Mouse (Mus musculus): ENCODE measurements at regions not wholly inside any gene's neighbourhood (a gene's known extent, or its start where the extent isn't known, plus 50 kb on each side); places are given as distances from the start of the nearest gene placed in this dataset.
"Not testable (repeated sequence)": the region's sequence is repeated elsewhere in the genome, so short reads cannot be mapped to it uniquely, and the experiment has no call there.

DNA sequence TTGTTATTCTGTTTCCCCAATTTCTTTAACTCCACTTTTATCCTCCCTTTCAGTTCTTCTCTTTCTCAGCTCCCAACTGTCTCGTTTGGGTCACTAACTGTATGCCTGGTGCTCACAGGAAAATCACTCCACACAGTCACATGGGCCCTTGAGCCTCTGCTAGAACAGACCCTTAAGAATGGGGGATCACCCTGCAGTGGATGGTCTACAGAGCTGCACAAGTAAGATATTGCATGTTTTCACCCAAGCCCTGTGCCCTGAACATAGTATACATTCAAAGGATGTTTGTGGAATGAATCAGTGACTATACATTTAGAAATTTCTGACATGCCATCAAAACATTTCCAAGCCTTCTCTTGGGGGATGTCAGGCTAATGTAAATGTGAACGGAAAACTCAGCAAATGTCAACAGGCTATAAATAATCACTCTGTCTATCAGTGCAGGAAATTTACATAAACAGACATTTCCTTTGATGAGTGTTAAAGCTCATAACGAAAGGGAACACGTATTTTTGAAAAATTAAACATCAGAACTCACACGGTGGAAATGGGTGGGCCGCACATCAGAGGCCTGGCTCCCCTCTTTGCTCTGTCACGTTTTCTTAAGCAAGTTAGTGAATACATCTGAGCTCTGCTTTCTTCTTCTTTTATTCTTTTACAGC is 297.4 kb downstream of the Samd5 start:
- ATAC-seq (ENCODE audit: insufficient number of reproducible peaks, insufficient read depth, low FRiP score, low TSS enrichment, low read depth): no peak
- no peaks in the 10 kb centered on the region for H3K9me3 ChIP-seq
- H3K27me3 ChIP-seq: no peaks in the 10 kb centered on the region
- no peak overlapping the region for H3K9ac ChIP-seq (replicated peaks)
- no peak overlapping the region for H3K4me3 ChIP-seq (replicated peaks)
- no peak overlapping the region for H3K4me2 ChIP-seq
- H3K4me1 ChIP-seq (replicated peaks): no peaks in the 10 kb centered on the region
- 72% methylated on average over 7 of the region's 7 CpGs for WGBS
- H3K36me3 ChIP-seq: no peaks in the 10 kb centered on the region
- no peak overlapping the region for H3K27ac ChIP-seq

GRCm38 (mm10) chr10:9362306-9362865 is 312.6 kb downstream of the Samd5 start:
- no peaks in the 10 kb centered on the region for H3K27me3 ChIP-seq
- H3K4me1 ChIP-seq (replicated peaks): no peaks in the 10 kb centered on the region
- ATAC-seq (ENCODE audit: insufficient number of reproducible peaks, insufficient read depth, low FRiP score, low TSS enrichment, low read depth): no peak
- no peak overlapping the region for H3K4me2 ChIP-seq
- no peak overlapping the region for H3K27ac ChIP-seq
- no peak overlapping the region for H3K4me3 ChIP-seq (replicated peaks)
- 74% methylated on average over 1 of the region's 1 CpGs for WGBS
- no peaks in the 10 kb centered on the region for H3K36me3 ChIP-seq
- no peak overlapping the region for H3K9ac ChIP-seq (replicated peaks)
- H3K9me3 ChIP-seq: no peaks in the 10 kb centered on the region

GRCm38 (mm10) chr10:9338207-9338801 is 336.7 kb downstream of the Samd5 start:
- Histone ChIP-seq H3K9me3 (no peaks in the 10 kb centered on the region), H3K27me3 (no peaks in the 10 kb centered on the region), H3K9ac (replicated peaks) (no peak overlapping the region), H3K4me2 (no peak overlapping the region), H3K4me1 (replicated peaks) (no peaks in the 10 kb centered on the region), H3K36me3 (no peaks in the 10 kb centered on the region), H3K4me3 (replicated peaks) (no peak overlapping the region), H3K27ac (no peak overlapping the region)
- WGBS: 61% methylated on average over 8 of the region's 8 CpGs
- ATAC-seq (ENCODE audit: insufficient number of reproducible peaks, insufficient read depth, low FRiP score, low TSS enrichment, low read depth): no peak

- no peak for ATAC-seq (ENCODE audit: insufficient number of reproducible peaks, insufficient read depth, low FRiP score, low TSS enrichment, low read depth)
- Histone ChIP-seq H3K4me3 (replicated peaks) (no peak overlapping the region), H3K27me3 (no peaks in the 10 kb centered on the region), H3K9me3 (no peaks in the 10 kb centered on the region), H3K9ac (replicated peaks) (no peak overlapping the region), H3K27ac (no peak overlapping the region), H3K36me3 (no peaks in the 10 kb centered on the region), H3K4me2 (no peak overlapping the region), H3K4me1 (replicated peaks) (no peaks in the 10 kb centered on the region)
- 72% methylated on average over 10 of the region's 10 CpGs for whole genome bisulfite sequencing
Measured at GRCm38 (mm10) chr10:9334245-9334845, 340.7 kb downstream of the Samd5 start.

GRCm38 (mm10) chr10:9331694-9332093 is 343.3 kb downstream of the Samd5 start:
- WGBS: 39% methylated on average over 3 of the region's 3 CpGs

DNA sequence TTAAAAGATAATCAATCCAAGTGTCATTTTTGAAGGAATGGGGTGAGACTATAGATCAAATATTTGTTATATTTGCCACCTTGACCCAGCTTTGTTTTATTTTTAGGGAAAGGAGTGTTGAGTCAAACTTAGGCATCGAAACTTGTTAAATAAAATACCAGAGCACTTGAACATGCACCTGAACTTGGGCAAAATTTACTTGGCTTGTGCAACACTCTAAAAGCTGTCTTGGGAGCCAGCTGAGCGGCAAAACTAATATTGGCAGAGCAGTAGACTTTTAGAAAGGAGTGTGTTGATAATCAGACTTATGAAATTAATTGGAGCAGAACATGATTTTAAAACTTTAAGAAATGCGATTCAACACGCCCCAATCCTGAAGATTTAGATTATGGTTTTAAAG is 346.7 kb downstream of the Samd5 start:
- H3K9me3 ChIP-seq: no peaks in the 10 kb centered on the region
- no peaks in the 10 kb centered on the region for H3K36me3 ChIP-seq
- no peaks in the 10 kb centered on the region for H3K4me1 ChIP-seq (replicated peaks)
- no peak overlapping the region for H3K4me2 ChIP-seq
- no peak for ATAC-seq (ENCODE audit: insufficient number of reproducible peaks, insufficient read depth, low FRiP score, low TSS enrichment, low read depth)
- no peak overlapping the region for H3K9ac ChIP-seq (replicated peaks)
- H3K27ac ChIP-seq: no peak overlapping the region
- H3K4me3 ChIP-seq (replicated peaks): no peak overlapping the region
- no peaks in the 10 kb centered on the region for H3K27me3 ChIP-seq
- WGBS: 91% methylated on average over 4 of the region's 4 CpGs

More at GRCm38 (mm10) chr10:9331694-9332093, 343.3 kb downstream of the Samd5 start:
- Histone ChIP-seq H3K9ac (replicated peaks) (no peak overlapping the region), H3K4me1 (replicated peaks) (no peaks in the 10 kb centered on the region), H3K9me3 (no peaks in the 10 kb centered on the region), H3K4me2 (no peak overlapping the region), H3K36me3 (no peaks in the 10 kb centered on the region), H3K27ac (no peak overlapping the region), H3K4me3 (replicated peaks) (no peak overlapping the region), H3K27me3 (no peaks in the 10 kb centered on the region)
- no peak for ATAC-seq (ENCODE audit: insufficient number of reproducible peaks, insufficient read depth, low FRiP score, low TSS enrichment, low read depth)

DNA sequence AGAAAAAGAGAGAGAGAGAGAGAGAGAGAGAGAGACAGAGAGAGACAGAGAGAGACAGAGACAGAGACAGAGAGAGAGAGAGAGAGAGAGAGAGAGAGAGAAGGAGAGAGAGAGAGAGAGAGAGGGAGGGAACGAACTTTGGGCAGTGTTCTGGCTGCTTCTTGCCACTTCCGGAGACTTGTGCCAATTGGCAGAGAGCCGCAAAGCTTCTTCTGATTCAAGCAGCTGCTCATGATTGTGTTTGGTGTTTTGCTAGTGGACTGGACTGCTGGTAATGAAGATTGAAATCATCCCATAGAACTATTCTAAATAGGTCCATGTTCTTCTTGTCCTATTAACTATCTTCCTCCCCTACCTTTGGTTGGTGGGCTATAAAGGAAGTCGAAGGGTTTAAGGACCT is 347.1 kb downstream of the Samd5 start:
- H3K27ac ChIP-seq; H3K4me1 ChIP-seq (replicated peaks); H3K27me3 ChIP-seq; H3K4me2 ChIP-seq; H3K9me3 ChIP-seq; H3K36me3 ChIP-seq; H3K4me3 ChIP-seq (replicated peaks); ATAC-seq (ENCODE audit: insufficient number of reproducible peaks, insufficient read depth, low FRiP score, low TSS enrichment, low read depth); H3K9ac ChIP-seq (replicated peaks): not testable (repeated sequence)
- 92% methylated on average over 4 of the region's 4 CpGs for WGBS

- Histone ChIP-seq H3K4me2 (no peak overlapping the region), H3K9me3 (no peaks in the 10 kb centered on the region), H3K36me3 (no peaks in the 10 kb centered on the region), H3K27me3 (no peaks in the 10 kb centered on the region), H3K9ac (replicated peaks) (no peak overlapping the region), H3K27ac (no peak overlapping the region), H3K4me1 (replicated peaks) (no peaks in the 10 kb centered on the region), H3K4me3 (replicated peaks) (no peak overlapping the region)
- 89% methylated on average over 6 of the region's 6 CpGs for WGBS
- no peak for ATAC-seq (ENCODE audit: insufficient number of reproducible peaks, insufficient read depth, low FRiP score, low TSS enrichment, low read depth)
Measured at GRCm38 (mm10) chr10:9312326-9312725, 362.7 kb downstream of the Samd5 start.

- Histone ChIP-seq H3K9ac (replicated peaks) (no peak overlapping the region), H3K27ac (no peak overlapping the region), H3K4me2 (no peak overlapping the region), H3K4me3 (replicated peaks) (no peak overlapping the region), H3K4me1 (replicated peaks) (no peaks in the 10 kb centered on the region), H3K27me3 (no peaks in the 10 kb centered on the region), H3K36me3 (no peaks in the 10 kb centered on the region), H3K9me3 (no peaks in the 10 kb centered on the region)
- ATAC-seq (ENCODE audit: insufficient number of reproducible peaks, insufficient read depth, low FRiP score, low TSS enrichment, low read depth): no peak
- WGBS: 84% methylated on average over 5 of the region's 5 CpGs
Measured at GRCm38 (mm10) chr10:9310346-9310745, 364.7 kb downstream of the Samd5 start.

DNA sequence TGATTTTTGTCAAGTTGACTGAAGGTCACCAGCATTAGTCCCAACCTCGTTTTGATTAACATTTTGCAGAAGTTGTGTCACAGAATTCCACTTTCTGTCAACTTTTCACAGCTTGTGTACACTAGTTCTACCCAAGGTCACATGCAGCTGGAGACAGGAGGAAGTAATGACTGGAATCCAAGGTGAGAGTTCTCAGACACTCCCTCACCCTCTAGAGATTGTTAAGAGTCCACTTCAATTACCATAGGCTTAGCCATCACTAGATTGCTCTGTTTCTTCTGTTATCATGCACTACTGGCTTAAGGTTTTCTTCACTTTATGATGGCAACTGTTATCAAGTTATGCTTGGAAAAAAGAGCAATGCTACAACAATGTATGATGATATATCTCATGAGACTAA is 379.0 kb downstream of the Samd5 start:
- no peaks in the 10 kb centered on the region for H3K36me3 ChIP-seq
- 58% methylated on average over 1 of the region's 1 CpGs for WGBS
- H3K9me3 ChIP-seq: no peaks in the 10 kb centered on the region
- no peak overlapping the region for H3K4me3 ChIP-seq (replicated peaks)
- H3K4me2 ChIP-seq: no peak overlapping the region
- H3K4me1 ChIP-seq (replicated peaks): no peaks in the 10 kb centered on the region
- H3K9ac ChIP-seq (replicated peaks): no peak overlapping the region
- H3K27me3 ChIP-seq: no peaks in the 10 kb centered on the region
- no peak for ATAC-seq (ENCODE audit: insufficient number of reproducible peaks, insufficient read depth, low FRiP score, low TSS enrichment, low read depth)
- H3K27ac ChIP-seq: no peak overlapping the region

- ATAC-seq (ENCODE audit: insufficient number of reproducible peaks, insufficient read depth, low FRiP score, low TSS enrichment, low read depth): no peak
- no peaks in the 10 kb centered on the region for H3K9me3 ChIP-seq
- no peak overlapping the region for H3K27ac ChIP-seq
- H3K4me3 ChIP-seq (replicated peaks): no peak overlapping the region
- 88% methylated on average over 1 of the region's 1 CpGs for WGBS
- H3K4me2 ChIP-seq: no peak overlapping the region
- no peaks in the 10 kb centered on the region for H3K36me3 ChIP-seq
- H3K27me3 ChIP-seq: no peaks in the 10 kb centered on the region
- H3K9ac ChIP-seq (replicated peaks): no peak overlapping the region
- no peaks in the 10 kb centered on the region for H3K4me1 ChIP-seq (replicated peaks)
Measured at GRCm38 (mm10) chr10:9295269-9295668, 379.7 kb downstream of the Samd5 start.

Data from limb, embryonic 12.5 days (tissue).